Mouse (Mus musculus): ENCODE results near the gene Arsb. TPM values are rescaled to one million over a fixed set of nuclear protein-coding genes. Genes with fewer than 3 reads are reported as not detected.
"Not testable (repeated sequence)": the region's sequence is repeated elsewhere in the genome, so short reads cannot be mapped to it uniquely, and the experiment has no call there.

The Arsb gene
- total RNA-seq, 2 experiments from 2014 or later: 7.9 to 28.5 TPM

DNA sequence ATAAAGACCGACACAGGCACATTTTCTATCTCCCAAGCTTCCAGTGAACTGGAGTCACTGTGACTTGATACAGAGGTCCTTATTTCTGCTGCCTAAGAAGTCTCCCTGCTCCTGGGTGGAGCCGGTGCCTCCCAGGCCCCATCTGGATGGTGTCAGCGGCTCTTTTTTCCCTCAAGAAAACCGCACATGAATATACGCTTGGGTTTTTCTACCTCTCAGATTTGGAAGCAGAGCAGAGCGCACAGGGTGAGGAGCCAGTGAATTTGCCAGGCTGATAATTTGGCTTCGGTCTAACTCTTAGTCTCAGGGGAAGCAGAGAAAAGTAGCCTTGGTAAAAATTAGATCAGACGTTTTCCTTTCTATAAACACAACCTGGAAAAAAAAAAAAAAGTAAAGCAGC lies 186.5 kb downstream of the Arsb start:
- no peak for ATAC-seq (replicated peaks; ENCODE audit: low FRiP score, poor library complexity, severe bottlenecking)

DNA sequence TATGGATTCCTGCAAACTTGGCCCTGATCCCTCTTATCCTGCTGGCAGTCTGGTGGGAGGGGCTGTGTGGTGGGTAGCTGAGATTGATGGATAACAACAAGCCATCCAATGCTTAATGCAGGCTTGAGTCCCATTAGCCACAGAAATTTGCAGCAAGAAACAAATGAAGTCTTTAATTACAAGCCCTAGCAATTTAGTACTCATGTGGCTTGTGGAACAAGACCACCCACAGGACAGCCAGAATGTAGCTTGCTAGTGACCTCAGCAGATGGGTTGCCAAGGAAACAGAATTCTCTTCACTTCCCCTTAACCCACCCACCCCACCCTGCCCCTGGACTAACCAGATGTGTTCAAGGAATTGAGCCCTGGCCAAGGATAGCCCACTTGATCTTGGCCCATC lies 194.8 kb downstream of the Arsb start:
- no peak for ATAC-seq (replicated peaks; ENCODE audit: low FRiP score, poor library complexity, severe bottlenecking)

DNA sequence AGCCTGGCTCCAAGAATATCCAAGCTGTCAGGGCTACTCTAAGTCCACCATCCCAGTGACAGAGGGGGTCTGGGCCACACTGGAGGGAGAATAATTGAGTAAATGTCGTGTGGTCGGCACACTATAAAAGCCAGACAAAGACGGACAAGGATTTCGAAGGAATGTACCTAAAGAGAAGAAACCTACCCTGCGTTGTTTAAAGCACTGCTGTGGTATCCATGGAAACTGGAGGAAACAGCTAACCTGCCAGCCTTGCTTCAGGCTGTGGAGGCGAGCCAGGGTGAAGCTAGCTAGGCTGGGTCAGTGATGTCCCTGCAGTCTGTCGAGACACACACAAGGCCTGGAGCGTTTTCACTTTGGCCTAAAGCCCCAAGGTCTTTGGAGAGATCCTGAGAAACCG lies 195.7 kb downstream of the Arsb start:
- ATAC-seq (replicated peaks; ENCODE audit: low FRiP score, poor library complexity, severe bottlenecking): no peak

DNA sequence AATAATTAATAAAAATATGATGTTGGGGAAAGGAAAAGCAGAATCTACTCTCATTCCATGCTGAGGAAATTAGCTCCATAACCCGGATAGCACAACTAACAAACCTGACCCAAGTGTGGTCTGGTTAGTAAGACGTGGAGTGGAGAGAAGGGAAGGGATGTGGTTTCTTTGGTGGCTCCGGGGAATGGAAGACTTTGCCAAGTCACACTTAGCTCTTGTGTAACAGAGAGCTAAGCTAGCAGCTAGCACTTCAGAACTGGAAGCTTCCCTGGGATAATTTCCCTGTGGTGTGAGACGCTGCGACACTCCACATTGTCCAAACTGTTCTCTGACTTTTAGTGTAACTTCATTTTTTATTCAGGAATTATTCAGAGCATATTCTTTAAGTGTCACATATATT lies 198.7 kb downstream of the Arsb start:
- no peak for ATAC-seq (replicated peaks; ENCODE audit: low FRiP score, poor library complexity, severe bottlenecking)

DNA sequence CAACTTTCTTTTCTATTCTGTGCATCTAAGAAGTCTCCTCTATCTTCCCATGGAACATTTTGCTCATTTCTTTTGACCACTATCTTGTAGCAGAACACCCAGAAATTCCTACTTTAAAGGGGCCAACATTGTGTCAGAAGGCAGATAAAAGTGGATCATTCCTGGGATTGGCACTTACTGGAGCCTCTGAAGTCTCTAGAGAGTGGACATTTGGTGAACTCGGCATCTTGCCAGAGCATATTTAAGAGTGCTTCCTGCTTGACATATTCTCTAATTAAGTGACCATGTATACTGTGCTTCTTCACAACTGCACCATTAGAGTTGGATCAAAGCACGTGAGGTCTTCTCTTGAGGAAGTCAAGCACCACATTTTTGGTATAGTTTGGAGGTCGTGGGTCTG lies 201.0 kb downstream of the Arsb start:
- no peak for ATAC-seq (replicated peaks; ENCODE audit: low FRiP score, poor library complexity, severe bottlenecking)

DNA sequence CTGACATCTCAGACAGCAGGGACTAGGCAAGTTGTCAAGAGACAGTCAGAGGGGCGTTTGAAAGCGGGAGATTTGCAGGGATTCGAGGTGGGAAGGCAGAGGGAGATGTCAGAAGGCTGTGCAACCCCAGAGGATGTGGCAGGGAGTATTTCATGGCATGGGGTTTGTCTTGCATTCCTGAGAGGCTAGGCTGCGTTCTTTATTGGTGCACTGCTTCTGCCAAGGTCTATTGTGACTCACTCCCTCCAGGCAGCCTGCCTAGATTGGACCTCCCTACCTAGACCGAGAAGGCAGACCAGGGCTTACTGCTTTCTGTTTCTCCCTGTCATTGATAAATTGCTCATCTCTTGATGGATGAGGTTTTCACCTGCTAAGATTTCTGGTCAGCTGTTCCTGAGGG lies 204.2 kb downstream of the Arsb start:
- no peak for ATAC-seq (replicated peaks; ENCODE audit: low FRiP score, poor library complexity, severe bottlenecking)

DNA sequence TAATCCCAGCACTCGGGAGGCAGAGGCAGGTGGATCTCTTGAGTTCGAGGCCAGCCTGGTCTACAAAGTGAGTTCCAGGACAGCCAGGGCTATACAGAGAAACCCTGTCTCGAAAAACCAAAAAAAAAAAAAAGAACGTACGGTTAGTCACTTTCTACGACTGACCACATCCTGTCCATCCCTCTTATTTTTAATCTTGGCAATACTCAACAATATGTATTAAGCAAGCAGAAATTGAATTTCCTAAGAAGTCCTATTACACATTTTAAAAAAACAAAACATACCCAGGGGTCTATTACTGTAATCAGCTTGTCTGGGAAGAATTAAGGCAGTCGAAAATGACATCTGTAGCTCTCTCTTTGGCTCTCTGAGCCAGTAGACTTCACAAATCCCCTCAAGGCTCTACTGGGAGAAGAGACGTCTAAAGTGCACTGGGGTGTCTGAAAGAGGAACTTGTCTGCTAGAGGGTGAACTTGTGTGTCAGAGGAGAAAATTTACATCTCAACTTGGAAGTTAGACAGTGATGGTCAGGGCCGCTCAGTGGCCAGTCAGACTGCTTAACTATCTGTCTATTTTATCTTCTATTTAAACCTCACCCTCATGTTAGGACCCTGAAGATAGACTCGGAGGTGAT lies 205.6 kb downstream of the Arsb start:
- ATAC-seq (replicated peaks; ENCODE audit: low FRiP score, poor library complexity, severe bottlenecking): no peak

DNA sequence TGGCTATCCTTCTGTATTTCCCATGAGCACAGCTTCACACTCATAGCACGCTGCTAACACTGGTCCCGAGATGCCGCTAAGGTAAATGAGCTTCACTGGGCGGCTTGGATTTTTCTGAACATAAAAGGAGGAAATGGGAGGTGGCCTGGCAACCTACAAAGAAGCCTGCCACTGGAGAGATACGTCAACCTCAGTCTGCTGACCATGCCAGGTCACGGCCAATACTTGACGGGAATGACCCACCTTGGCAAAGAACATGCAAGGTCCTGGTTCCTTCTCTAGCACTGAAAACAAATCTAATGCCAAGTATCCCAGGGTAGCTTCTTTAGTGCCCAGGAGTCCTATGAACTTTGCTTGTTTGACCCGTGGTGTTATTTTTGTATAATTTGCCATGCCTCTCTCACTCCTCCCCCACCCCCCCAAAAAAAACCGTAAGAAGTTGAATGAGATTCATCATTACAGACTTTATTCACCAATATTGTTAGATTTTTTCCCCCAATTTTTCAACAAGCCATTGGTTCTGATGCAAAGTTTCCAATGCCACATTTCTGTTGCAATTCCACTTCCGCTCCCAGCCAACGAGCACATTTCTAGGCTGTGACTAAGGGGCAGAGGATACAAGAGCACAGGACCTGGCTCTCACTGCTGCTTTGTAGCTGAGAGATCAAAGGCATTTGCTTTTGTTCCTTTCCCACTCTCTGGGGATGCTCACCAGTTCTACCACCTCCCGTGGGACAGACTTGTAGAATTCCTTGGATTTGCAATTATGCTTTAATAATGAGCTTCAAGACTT lies 207.5 kb downstream of the Arsb start:
- no peak for ATAC-seq (replicated peaks; ENCODE audit: low FRiP score, poor library complexity, severe bottlenecking)

DNA sequence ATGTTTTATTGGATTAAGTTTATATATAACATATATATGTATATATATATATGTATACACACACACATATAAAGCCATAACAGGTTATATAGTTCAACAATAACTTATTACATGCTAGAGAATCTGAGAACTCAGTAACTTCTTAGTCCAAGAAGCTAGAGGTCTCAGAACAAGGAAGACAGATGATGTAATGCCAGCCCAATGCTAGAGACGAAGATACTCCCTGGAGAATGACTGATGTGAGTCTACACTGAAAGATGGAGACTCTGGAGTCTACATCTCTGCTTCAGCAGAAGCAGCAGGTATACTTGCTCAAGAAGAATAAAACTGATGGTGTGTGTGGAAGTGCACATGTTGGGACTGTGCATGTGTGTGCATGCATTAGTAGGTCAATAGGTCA lies 208.3 kb downstream of the Arsb start:
- no peak for ATAC-seq (replicated peaks; ENCODE audit: low FRiP score, poor library complexity, severe bottlenecking)

DNA sequence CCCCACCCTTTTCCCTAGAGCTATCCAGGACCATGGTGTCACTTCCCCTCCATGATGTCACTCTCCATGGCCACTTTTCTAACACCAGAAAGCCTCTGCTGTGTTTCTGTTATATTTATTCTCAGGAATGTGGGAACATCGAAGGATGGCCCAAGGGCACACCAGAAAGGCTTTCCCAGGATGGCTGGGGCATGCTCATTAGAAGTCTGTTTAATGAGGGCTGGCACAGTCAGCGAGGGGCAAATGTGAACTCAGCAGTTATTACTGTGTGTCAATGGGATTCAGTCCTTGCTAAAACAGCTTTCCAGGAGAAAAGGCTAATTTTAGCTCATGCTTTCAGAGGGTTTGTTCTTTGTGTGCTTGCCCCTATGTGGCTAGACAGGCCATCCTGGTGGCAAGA lies 213.1 kb downstream of the Arsb start:
- ATAC-seq (replicated peaks; ENCODE audit: low FRiP score, poor library complexity, severe bottlenecking): no peak

DNA sequence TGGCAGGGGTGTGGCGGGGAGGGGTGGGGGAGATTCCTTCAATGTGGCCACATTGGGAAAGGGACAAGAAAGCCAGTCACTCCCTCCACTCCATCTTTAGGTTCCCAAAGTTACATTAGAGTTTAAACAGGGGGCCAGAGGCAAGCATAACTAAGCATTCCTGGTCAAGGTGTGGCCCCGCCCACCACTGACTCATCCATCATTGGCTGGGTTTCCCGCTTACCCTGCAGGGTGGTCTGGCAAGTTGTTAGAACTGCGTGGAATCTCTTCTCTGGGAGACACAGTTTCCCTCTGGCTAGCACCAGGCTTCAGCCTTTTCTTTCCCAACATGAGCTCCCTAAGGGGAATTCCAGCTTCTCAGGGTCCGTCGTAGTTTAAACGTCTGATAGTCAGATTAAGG lies 213.8 kb downstream of the Arsb start:
- no peak for ATAC-seq (replicated peaks; ENCODE audit: low FRiP score, poor library complexity, severe bottlenecking)

DNA sequence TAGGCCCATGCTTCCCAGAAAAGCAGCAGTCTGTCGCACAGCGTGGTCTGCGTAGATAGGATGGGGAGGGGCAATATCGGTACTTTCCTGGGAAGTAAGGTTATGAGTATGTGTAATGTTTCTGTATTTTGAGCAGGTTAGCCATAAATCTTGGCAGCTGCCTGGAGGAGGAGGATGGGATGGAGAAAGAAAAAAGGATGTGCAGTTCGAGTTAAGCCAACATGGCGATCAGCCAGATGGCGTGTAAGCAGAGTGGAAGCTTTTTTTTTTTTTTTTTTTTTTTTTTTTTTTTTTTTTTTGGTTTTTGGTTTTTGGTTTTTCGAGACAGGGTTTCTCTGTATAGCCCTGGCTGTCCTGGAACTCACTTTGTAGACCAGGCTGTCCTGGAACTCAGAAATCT lies 214.3 kb downstream of the Arsb start:
- not testable (repeated sequence) for ATAC-seq (replicated peaks; ENCODE audit: low FRiP score, poor library complexity, severe bottlenecking)

DNA sequence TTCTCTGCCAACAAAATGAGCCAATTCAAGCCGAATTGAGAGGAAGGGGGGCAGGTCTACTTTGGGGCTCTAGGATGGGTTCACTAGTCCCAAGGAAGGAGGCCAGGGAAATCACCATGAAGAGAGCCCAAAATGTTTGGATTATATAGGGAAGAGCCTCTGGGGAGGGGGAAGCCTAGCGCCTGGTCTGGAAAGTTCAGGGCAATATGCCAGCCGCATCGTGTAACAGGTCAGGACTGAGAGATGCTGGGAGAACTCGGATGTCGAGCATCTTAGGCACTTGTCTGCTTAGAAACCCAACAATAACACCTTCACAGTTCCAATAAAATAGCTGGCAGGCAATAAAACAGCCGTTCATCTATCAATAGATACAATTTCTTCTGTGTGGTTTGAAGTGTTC lies 216.2 kb downstream of the Arsb start:
- ATAC-seq (replicated peaks; ENCODE audit: low FRiP score, poor library complexity, severe bottlenecking): no peak

DNA sequence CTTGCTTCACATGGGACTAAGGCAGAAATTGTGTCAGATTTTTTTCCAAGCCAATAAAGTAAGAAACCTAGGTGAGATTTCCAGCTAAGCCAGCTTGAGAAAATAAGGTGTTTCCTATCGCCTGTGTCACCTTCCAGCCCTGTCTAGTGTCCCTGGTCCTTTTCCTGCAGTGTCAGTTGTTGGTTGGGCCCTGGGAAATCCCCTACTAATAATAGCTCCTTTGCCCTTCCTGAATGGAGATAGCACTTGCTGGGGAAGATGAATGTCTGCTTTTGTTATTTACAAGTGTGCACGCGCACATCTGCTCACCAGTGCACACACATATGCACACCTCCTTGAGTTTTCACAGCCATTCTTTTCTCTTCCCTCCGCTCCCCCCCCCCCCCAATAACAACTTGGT lies 217.8 kb downstream of the Arsb start:
- ATAC-seq (replicated peaks; ENCODE audit: low FRiP score, poor library complexity, severe bottlenecking): no peak

DNA sequence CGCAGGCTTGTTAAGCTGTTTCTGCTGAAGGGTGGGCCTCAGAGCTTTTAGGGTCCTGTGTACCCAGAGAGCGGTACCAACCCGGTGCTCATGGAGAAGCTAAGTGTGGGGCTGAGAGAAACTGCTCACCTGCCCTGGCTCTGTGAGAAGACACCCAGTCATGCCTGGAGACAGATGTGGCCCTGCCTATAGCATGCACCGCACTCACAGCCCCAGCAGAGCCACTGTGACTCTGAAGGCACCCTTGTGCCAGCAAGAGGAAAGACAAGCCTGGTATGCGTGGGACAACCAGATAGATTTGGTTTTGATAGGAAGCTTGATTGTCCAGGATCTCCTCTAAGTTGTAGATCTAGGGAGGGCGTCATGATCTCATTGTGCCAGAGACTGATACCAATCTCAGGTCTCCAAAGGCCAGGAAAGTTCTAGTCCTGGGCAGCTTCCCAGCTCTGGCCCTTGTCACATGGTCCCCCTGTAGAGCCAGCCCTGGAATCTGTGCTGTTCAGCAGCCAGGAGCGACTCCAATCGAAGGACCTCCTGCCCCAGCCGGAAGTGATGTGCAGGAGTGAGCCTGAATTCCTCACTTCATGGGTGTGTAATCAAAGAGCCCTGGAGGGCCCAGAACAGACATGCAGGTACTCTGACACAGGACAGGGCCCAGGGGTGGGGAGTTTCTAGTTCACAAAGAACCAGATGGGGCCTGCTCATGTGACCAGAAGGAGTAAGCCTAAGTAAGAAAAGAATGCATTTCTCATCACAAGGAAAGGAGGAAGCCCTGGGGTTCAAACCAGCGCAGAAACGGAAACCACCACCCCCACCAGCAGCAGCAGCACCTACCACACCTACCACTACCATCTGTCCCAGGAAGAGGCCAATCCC lies 218.5 kb downstream of the Arsb start:
- no peak for ATAC-seq (replicated peaks; ENCODE audit: low FRiP score, poor library complexity, severe bottlenecking)

DNA sequence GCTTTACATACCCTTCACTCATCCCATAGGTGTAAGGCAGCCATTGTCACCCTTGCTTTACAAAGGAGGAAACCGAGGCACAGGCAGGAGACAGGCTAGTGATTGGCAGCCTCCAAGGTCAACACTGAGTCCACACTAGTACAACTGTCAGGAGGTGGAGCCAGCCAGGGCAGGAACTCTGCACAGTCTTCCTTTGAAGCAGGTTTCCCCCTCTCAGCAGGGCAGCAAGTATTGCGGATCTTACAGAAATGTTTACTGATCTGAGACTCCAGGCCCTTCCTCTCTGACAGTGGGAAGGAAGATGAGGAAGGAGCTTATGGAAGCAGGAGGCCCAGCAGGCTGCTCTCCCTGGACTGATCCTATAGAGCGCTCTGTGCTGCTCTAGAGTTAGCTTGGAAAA lies 219.4 kb downstream of the Arsb start:
- ATAC-seq (replicated peaks; ENCODE audit: low FRiP score, poor library complexity, severe bottlenecking): no peak

DNA sequence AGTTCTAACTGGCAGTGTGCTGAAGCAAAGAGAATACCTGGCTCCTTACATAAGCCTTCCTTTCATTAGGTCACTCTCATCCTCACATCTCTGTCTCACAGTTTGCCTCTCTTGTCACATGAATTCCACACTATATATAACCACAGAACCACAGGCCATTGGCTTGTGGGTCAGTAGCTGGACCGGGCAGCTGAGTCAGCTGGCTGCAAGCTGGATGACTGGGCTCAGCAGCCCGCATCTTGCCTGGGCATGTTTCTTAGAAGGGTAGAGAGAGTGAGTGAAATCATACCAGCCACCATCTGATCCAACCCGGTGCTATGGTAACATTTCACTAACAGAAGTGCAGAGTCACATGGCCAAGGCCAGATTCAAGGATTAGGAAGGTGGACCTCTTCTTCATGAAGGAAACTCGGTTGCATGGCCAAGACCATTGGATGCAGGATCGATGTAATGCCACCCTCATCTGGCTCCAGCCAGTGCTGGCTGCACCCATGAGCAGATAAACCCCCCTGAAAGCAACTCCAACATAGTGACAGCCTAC lies 221.0 kb downstream of the Arsb start:
- no peak for ATAC-seq (replicated peaks; ENCODE audit: low FRiP score, poor library complexity, severe bottlenecking)

Data from erythroid progenitor cell, adult 5-6 weeks (primary cell).